26 mouse cellular contexts compared by ENCODE assay signal in the genomic region with DNA sequence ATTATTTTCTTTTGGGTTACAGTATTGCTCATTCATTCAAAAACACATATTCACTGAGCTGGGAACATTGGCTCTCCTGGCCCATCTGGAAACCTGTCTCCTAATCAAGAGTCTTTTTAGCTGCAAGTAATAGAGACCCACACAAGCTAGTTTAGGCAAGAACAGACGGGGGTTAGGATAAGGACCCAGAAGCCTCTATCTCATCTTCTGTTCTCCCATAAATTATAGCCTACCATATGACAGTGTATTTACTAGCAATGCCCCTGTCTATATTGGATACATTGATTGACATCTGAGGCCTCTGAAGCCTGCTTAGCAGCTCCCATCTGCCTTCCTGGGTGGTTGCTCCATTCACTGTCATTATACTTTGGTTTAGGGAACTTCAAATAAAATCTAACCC.
DNase-seq lines count a peak whose midpoint lies in the region; ATAC-seq and TF ChIP-seq lines count a peak whose summit lies in the region.
"Had no signal": no experiment of that assay in that cellular context is flagged by ENCODE, and none has a peak within 500 bp of the region (broad histone marks: within the 10 kb centered on the region; RNA-seq: fewer than 3 reads in every experiment).

No protein-coding gene starts in this region.

- peak; percentile 24 for DNase-seq in heart, adult 11 months
- DNase-seq in heart, adult 9 months (ENCODE audit: low spot score in 2 of 2): no peak
- no peak for DNase-seq in midbrain, embryonic 14.5 days
- DNase-seq in layer of hippocampus, adult 2 months (ENCODE audit: low spot score in 2 of 2): peak in 1 of 2 experiments; percentile 48
- no peak for DNase-seq in ovary, postnatal 14 days (ENCODE audit: low spot score)
- DNase-seq: adrenal gland, adult 2 months; B cell, adult 2 months; cerebellum, adult 8-10 months; gastrocnemius, postnatal 10 days; heart, postnatal 10 days; kidney, postnatal 25 days; lung, adult 18-20 months; lung, postnatal 10 days; right cerebral cortex, adult 18-20 months; right cerebral cortex, postnatal 4 days; thymus, adult 18-20 months; thymus, postnatal 36 days had no signal

- no peak overlapping the region for H3K27ac ChIP-seq in midbrain, embryonic 12.5 days (replicated peaks)
- no peak overlapping the region for H3K27ac ChIP-seq in midbrain, embryonic 14.5 days (replicated peaks; ENCODE audit: low read depth, low read length)
- peak overlapping the region; percentile 60 for H3K27ac ChIP-seq in layer of hippocampus, adult 2 months
- peak overlapping the region; percentile 59 for H3K27ac ChIP-seq in liver, embryonic 15.5 days (replicated peaks)
- H3K27ac ChIP-seq: intestine, embryonic 15.5 days; midbrain, embryonic 15.5 days had no signal

- ATAC-seq in midbrain, embryonic 12.5 days (ENCODE audit: low FRiP score, low read depth): peak; percentile 62; the same call in 1 of the 2 replicates
- no peak for ATAC-seq in midbrain, embryonic 14.5 days (ENCODE audit: low FRiP score, low TSS enrichment)
- ATAC-seq in liver, embryonic 15.5 days (ENCODE audit: insufficient read depth): no peak
- ATAC-seq: hindbrain, embryonic 16.5 days; intestine, embryonic 15.5 days; midbrain, embryonic 15.5 days had no signal

- no peak overlapping the region for H3K9ac ChIP-seq in midbrain, embryonic 12.5 days (replicated peaks)
- no peak overlapping the region for H3K9ac ChIP-seq in midbrain, embryonic 14.5 days (replicated peaks; ENCODE audit: low read length)
- no peak overlapping the region for H3K9ac ChIP-seq in liver, embryonic 15.5 days
- H3K9ac ChIP-seq: heart, embryonic 12.5 days; intestine, embryonic 15.5 days; midbrain, embryonic 15.5 days had no signal

- TF ChIP-seq CTCF in layer of hippocampus, adult 2 months (conservative IDR thresholded peaks at IDR 0.05): no peak

- H3K4me2 ChIP-seq in midbrain, embryonic 12.5 days (replicated peaks): no peak overlapping the region
- H3K4me2 ChIP-seq in midbrain, embryonic 14.5 days (ENCODE audit: low read length): no peak overlapping the region
- no peak overlapping the region for H3K4me2 ChIP-seq in liver, embryonic 15.5 days
- H3K4me2 ChIP-seq: heart, embryonic 12.5 days; intestine, embryonic 15.5 days; midbrain, embryonic 15.5 days had no signal

- H3K27me3 ChIP-seq in midbrain, embryonic 12.5 days: peaks cover 11% of the 10 kb centered on the region; the same call in 1 of the 2 replicates
- H3K27me3 ChIP-seq in midbrain, embryonic 14.5 days (ENCODE audit: control insufficient read depth, insufficient read depth, low read length): no peaks in the 10 kb centered on the region
- H3K27me3 ChIP-seq in liver, embryonic 15.5 days: no peaks in the 10 kb centered on the region
- H3K27me3 ChIP-seq: CH12.LX; heart, embryonic 12.5 days; intestine, embryonic 15.5 days; midbrain, embryonic 15.5 days had no signal

- H3K4me1 ChIP-seq in midbrain, embryonic 12.5 days: peaks cover 5% of the 10 kb centered on the region; the same call in 1 of the 2 replicates
- H3K4me1 ChIP-seq in midbrain, embryonic 14.5 days (ENCODE audit: control insufficient read depth, insufficient read depth, low read length): no peaks in the 10 kb centered on the region
- peaks cover 5% of the 10 kb centered on the region for H3K4me1 ChIP-seq in liver, embryonic 15.5 days (replicated peaks)
- H3K4me1 ChIP-seq: heart, embryonic 12.5 days; intestine, embryonic 15.5 days; midbrain, embryonic 15.5 days had no signal

- H3K4me3 ChIP-seq in midbrain, embryonic 12.5 days: no peak overlapping the region
- H3K4me3 ChIP-seq in midbrain, embryonic 14.5 days (replicated peaks; ENCODE audit: low read depth, low read length): no peak overlapping the region
- no peak overlapping the region for H3K4me3 ChIP-seq in layer of hippocampus, adult 2 months
- H3K4me3 ChIP-seq in liver, embryonic 15.5 days (replicated peaks): no peak overlapping the region
- H3K4me3 ChIP-seq: heart, embryonic 12.5 days; hindbrain, embryonic 10.5 days; intestine, embryonic 15.5 days; midbrain, embryonic 15.5 days had no signal

- 50% methylated on average over 1 of the region's 1 CpGs for WGBS in midbrain, embryonic 12.5 days
- WGBS in midbrain, embryonic 14.5 days: 47% methylated on average over 1 of the region's 1 CpGs
- WGBS in liver, embryonic 15.5 days (ENCODE audit: insufficient replicate concordance): 41% methylated on average over 1 of the region's 1 CpGs

- H3K36me3 ChIP-seq in midbrain, embryonic 12.5 days: no peaks in the 10 kb centered on the region
- H3K36me3 ChIP-seq in midbrain, embryonic 14.5 days (ENCODE audit: control insufficient read depth, insufficient read depth, low read length): no peaks in the 10 kb centered on the region
- H3K36me3 ChIP-seq in liver, embryonic 15.5 days (replicated peaks): no peaks in the 10 kb centered on the region
- H3K36me3 ChIP-seq: G1E; heart, embryonic 12.5 days; hindbrain, embryonic 10.5 days; intestine, embryonic 15.5 days; midbrain, embryonic 15.5 days had no signal

- no peaks in the 10 kb centered on the region for H3K9me3 ChIP-seq in midbrain, embryonic 12.5 days
- no peaks in the 10 kb centered on the region for H3K9me3 ChIP-seq in midbrain, embryonic 14.5 days (ENCODE audit: control insufficient read depth, low read length)
- no peaks in the 10 kb centered on the region for H3K9me3 ChIP-seq in liver, embryonic 15.5 days (replicated peaks)
- H3K9me3 ChIP-seq: G1E; heart, embryonic 12.5 days; hindbrain, embryonic 10.5 days; intestine, embryonic 15.5 days; midbrain, embryonic 15.5 days had no signal

Comparison
In these comparisons a context has a peak if more than half of its experiments do, and no peak if none do; other contexts are left out.
1. H3K27ac ChIP-seq: peak in layer of hippocampus, adult 2 months (single experiment) and liver, embryonic 15.5 days (single experiment); none in midbrain, embryonic 12.5 days (single experiment) and midbrain, embryonic 14.5 days (single experiment).